Mouse (Mus musculus) CH12.LX (cell line): ENCODE measurements around the gene Tspyl3.

Source experiments
- CHD1 ChIP-seq: IDR thresholded peaks from 2 replicates; pipeline ENCODE4 v1.6.1; 2012; ENCODE audit warnings: low read depth, low read length, improper control_type of control experiment, inconsistent platforms
- CTCF ChIP-seq, 2 experiments: IDR thresholded peaks in 1 of 2; conservative IDR thresholded peaks in 1 of 2; 2 replicates each; pipeline ENCODE4 v1.5.1; 2011 to 2012; ENCODE audit warnings: low read depth in 2 of 2, low read length in 2 of 2, improper control_type of control experiment in 1 of 2, inconsistent platforms in 1 of 2, mild to moderate bottlenecking in 1 of 2, moderate library complexity in 1 of 2
- ELF1 ChIP-seq: IDR thresholded peaks from 2 replicates; pipeline ENCODE4 v1.6.1; 2014; ENCODE audit warnings: low read depth, mild to moderate bottlenecking, inconsistent platforms, low read length, improper control_type of control experiment
- EP300 ChIP-seq: IDR thresholded peaks from 2 replicates; pipeline ENCODE4 v1.6.1; 2011; ENCODE audit warnings: low read length, improper control_type of control experiment
- ETS1 ChIP-seq: conservative IDR thresholded peaks from 2 replicates; pipeline ENCODE4 v1.6.1; 2012; ENCODE audit warnings: low read depth, mild to moderate bottlenecking, inconsistent platforms, low read length, improper control_type of control experiment, moderate library complexity
- KAT2A ChIP-seq: IDR thresholded peaks from 2 replicates; pipeline ENCODE4 v1.6.1; 2012; ENCODE audit warnings: low read length, improper control_type of control experiment, inconsistent platforms; ENCODE audit not compliant: insufficient replicate concordance
- MAX ChIP-seq: IDR thresholded peaks from 2 replicates; pipeline ENCODE4 v1.6.1; 2011; ENCODE audit warnings: low read length, improper control_type of control experiment
- POLR2A ChIP-seq: IDR thresholded peaks from 2 replicates; pipeline ENCODE4 v1.6.1; 2011; ENCODE audit warnings: low read depth, mild to moderate bottlenecking, improper control_type of control experiment, low read length
- POLR2AphosphoS2 ChIP-seq: IDR thresholded peaks from 2 replicates; pipeline ENCODE4 v1.6.1; 2011; ENCODE audit warnings: low read depth, low read length, improper control_type of control experiment
- SMC3 ChIP-seq: IDR thresholded peaks from 2 replicates; pipeline ENCODE4 v1.6.1; 2011; ENCODE audit warnings: low read depth, low read length, improper control_type of control experiment
- USF1 ChIP-seq: IDR thresholded peaks from 2 replicates; pipeline ENCODE4 v1.6.1; 2014; ENCODE audit warnings: low read depth, mild to moderate bottlenecking, inconsistent platforms, low read length, improper control_type of control experiment
- ZNF384 ChIP-seq: IDR thresholded peaks from 2 replicates; pipeline ENCODE4 v1.6.1; 2012; ENCODE audit warnings: low read depth, low read length, improper control_type of control experiment, inconsistent platforms

GRCm38 (mm10) chr2:153237193-153237592 lies 12.0 kb upstream of the Tspyl3 start:
- TF ChIP-seq USF1 (no peak), EP300 (no peak), POLR2AphosphoS2 (no peak), MAX (no peak), CHD1 (no peak), SMC3 (no peak), ELF1 (no peak), CTCF (conservative IDR thresholded peaks at IDR 0.05 in 1 of 2, IDR thresholded peaks at IDR 0.05 in 1 of 2; ENCODE audit: low read depth in 2 of 2, low read length in 2 of 2) (no peak), KAT2A (no peak), POLR2A (no peak), ETS1 (no peak), ZNF384 (no peak)
